Mouse (Mus musculus): ENCODE data around the gene Rab11fip3.
"Not testable (repeated sequence)": the region's sequence is repeated elsewhere in the genome, so short reads cannot be mapped to it uniquely, and the experiment has no call there.

DNA sequence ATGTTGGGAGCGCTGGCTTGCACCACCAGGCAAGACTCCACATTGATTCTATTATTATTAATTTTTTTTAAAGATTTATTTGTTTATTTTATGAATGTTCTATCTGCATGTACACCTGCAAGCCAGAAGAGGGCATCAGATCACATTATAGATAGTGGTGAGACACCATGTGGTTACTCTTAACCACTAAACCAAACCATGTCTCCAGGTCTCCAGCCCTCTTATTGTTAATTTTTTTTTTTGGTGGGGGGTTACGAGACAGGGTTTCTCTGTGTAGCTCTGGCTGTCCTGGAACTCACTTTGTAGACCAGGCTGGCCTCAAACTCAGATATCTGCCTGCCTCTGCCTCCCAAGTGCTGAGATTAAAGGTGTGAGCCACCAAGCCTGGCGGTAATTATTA is 30.0 kb upstream of the Rab11fip3 start:
- not testable (repeated sequence) for TF ChIP-seq POLR2A (IDR thresholded peaks at IDR 0.05; ENCODE audit: insufficient read length, low read depth); MYOG (IDR thresholded peaks at IDR 0.05; ENCODE audit: control insufficient read depth in 1 of 3, insufficient read depth in 1 of 3, insufficient read length in 2 of 3, low read depth in 2 of 3); TCF12 (IDR thresholded peaks at IDR 0.05; ENCODE audit: insufficient read depth, poor library complexity, severe bottlenecking); MAX (IDR thresholded peaks at IDR 0.05; ENCODE audit: low read depth); USF1 (IDR thresholded peaks at IDR 0.05; ENCODE audit: low read depth); REST (IDR thresholded peaks at IDR 0.05; ENCODE audit: insufficient read depth, insufficient read length); POLR2AphosphoS2 (IDR thresholded peaks at IDR 0.05; ENCODE audit: insufficient read length, low read depth); MYOD1 (IDR thresholded peaks at IDR 0.05; ENCODE audit: control insufficient read depth in 1 of 3, insufficient read length in 2 of 3, low read depth in 2 of 3); E2F4 (IDR thresholded peaks at IDR 0.05; ENCODE audit: insufficient read depth); SRF (IDR thresholded peaks at IDR 0.05; ENCODE audit: control insufficient read depth, insufficient read length, low read depth); CEBPB (IDR thresholded peaks at IDR 0.05; ENCODE audit: insufficient read depth, poor library complexity, severe bottlenecking)

Data from myocyte (in vitro differentiated cells).